Mouse (Mus musculus) CH12.LX (cell line): ENCODE results near the gene Gimap9. TPM values are rescaled to one million over a fixed set of nuclear protein-coding genes. Genes with fewer than 3 reads are reported as not detected.

ENCODE experiments used
- DNase-seq: peaks from one replicate; pipeline ENCODE4 v3.0.0-alpha.2; 2013; ENCODE audit errors: extremely low read depth
- H3K27ac ChIP-seq: 2 replicates; pipeline ENCODE4 v1.5.1; 2012; ENCODE audit warnings: low read depth, mild to moderate bottlenecking, control low read depth, moderate library complexity; ENCODE audit not compliant: insufficient read depth
- H3K27me3 ChIP-seq: replicated peaks from 2 replicates; pipeline ENCODE3; 2012; ENCODE audit warnings: inconsistent platforms
- H3K36me3 ChIP-seq, 2 experiments: replicated peaks in 1 of 2; 2 replicates each; pipeline versions ENCODE3 to v1.6.1; 2012; ENCODE audit warnings: inconsistent platforms in 1 of 2, low read length in 1 of 2, mild to moderate bottlenecking in 1 of 2, mixed read lengths in 1 of 2, moderate library complexity in 1 of 2; ENCODE audit not compliant: control insufficient read depth in 1 of 2, insufficient read depth in 1 of 2
- H3K4me1 ChIP-seq, 2 experiments: 2 replicates each; pipeline ENCODE4 v1.6.1; 2012; ENCODE audit warnings: inconsistent platforms in 1 of 2, moderate library complexity in 1 of 2; ENCODE audit not compliant: insufficient read depth in 2 of 2, control insufficient read depth in 1 of 2
- H3K4me2 ChIP-seq: 2 replicates; pipeline ENCODE4 v1.6.1; 2012; ENCODE audit warnings: low read depth, mild to moderate bottlenecking, control low read depth; ENCODE audit not compliant: poor library complexity, insufficient read depth, severe bottlenecking
- H3K4me3 ChIP-seq, 3 experiments: fragments of 150-350 bp in 1 of 3; sonication (generic) in 1 of 3; replicated peaks in 1 of 3; 2 replicates each; pipeline versions ENCODE3 to v1.5.1; 2011 to 2012; ENCODE audit warnings: low read depth in 2 of 3, low read length in 2 of 3, mild to moderate bottlenecking in 2 of 3, moderate library complexity in 2 of 3, control low read depth in 1 of 3, improper control_type of control experiment in 1 of 3, inconsistent platforms in 1 of 3, mixed read lengths in 1 of 3; ENCODE audit not compliant: poor library complexity in 1 of 3
- H3K79me2 ChIP-seq: replicated peaks from 2 replicates; pipeline ENCODE4 v1.6.1; 2012; ENCODE audit warnings: mild to moderate bottlenecking, moderate library complexity; ENCODE audit not compliant: control insufficient read depth, poor library complexity, insufficient read depth, severe bottlenecking; ENCODE audit errors: extremely low read depth
- H3K9ac ChIP-seq: 2 replicates; pipeline ENCODE4 v1.6.1; 2012; ENCODE audit warnings: low read depth, mild to moderate bottlenecking, control low read depth, moderate library complexity; ENCODE audit not compliant: insufficient read depth
- H3K9me3 ChIP-seq: replicated peaks from 2 replicates; pipeline ENCODE3; 2012; ENCODE audit warnings: low read length, inconsistent platforms, mixed read lengths
- BHLHE40 ChIP-seq: IDR thresholded peaks from 2 replicates; pipeline ENCODE4 v1.6.1; 2011; ENCODE audit warnings: mild to moderate bottlenecking, low read depth, low read length, improper control_type of control experiment
- CHD1 ChIP-seq: IDR thresholded peaks from 2 replicates; pipeline ENCODE4 v1.6.1; 2012; ENCODE audit warnings: low read depth, low read length, improper control_type of control experiment, inconsistent platforms
- CHD2 ChIP-seq: IDR thresholded peaks from 2 replicates; pipeline ENCODE4 v1.6.1; 2011; ENCODE audit warnings: low read length, improper control_type of control experiment
- ELF1 ChIP-seq: IDR thresholded peaks from 2 replicates; pipeline ENCODE4 v1.6.1; 2014; ENCODE audit warnings: low read depth, mild to moderate bottlenecking, inconsistent platforms, low read length, improper control_type of control experiment
- ETS1 ChIP-seq: conservative IDR thresholded peaks from 2 replicates; pipeline ENCODE4 v1.6.1; 2012; ENCODE audit warnings: low read depth, mild to moderate bottlenecking, inconsistent platforms, low read length, improper control_type of control experiment, moderate library complexity
- GABPA ChIP-seq: IDR thresholded peaks from 2 replicates; pipeline ENCODE4 v1.6.1; 2012; ENCODE audit warnings: low read depth, low read length, improper control_type of control experiment, inconsistent platforms; ENCODE audit not compliant: insufficient replicate concordance
- HCFC1 ChIP-seq: IDR thresholded peaks from 2 replicates; pipeline ENCODE4 v1.6.1; 2012; ENCODE audit warnings: low read depth, mild to moderate bottlenecking, inconsistent platforms, low read length, improper control_type of control experiment
- JUND ChIP-seq: conservative IDR thresholded peaks from 2 replicates; pipeline ENCODE4 v1.6.1; 2011; ENCODE audit warnings: low read depth, low read length, improper control_type of control experiment
- MAX ChIP-seq: IDR thresholded peaks from 2 replicates; pipeline ENCODE4 v1.6.1; 2011; ENCODE audit warnings: low read length, improper control_type of control experiment
- MXI1 ChIP-seq: IDR thresholded peaks from 2 replicates; pipeline ENCODE4 v1.6.1; 2011; ENCODE audit warnings: mild to moderate bottlenecking, low read depth, low read length, improper control_type of control experiment
- NRF1 ChIP-seq: IDR thresholded peaks from 2 replicates; pipeline ENCODE4 v1.6.1; 2014; ENCODE audit warnings: low read depth, mild to moderate bottlenecking, inconsistent platforms, low read length, improper control_type of control experiment, moderate library complexity
- POLR2A ChIP-seq: IDR thresholded peaks from 2 replicates; pipeline ENCODE4 v1.6.1; 2011; ENCODE audit warnings: low read depth, mild to moderate bottlenecking, improper control_type of control experiment, low read length
- RCOR1 ChIP-seq: conservative IDR thresholded peaks from 2 replicates; pipeline ENCODE4 v1.6.1; 2012; ENCODE audit warnings: low read depth, mild to moderate bottlenecking, inconsistent platforms, low read length, improper control_type of control experiment
- SMC3 ChIP-seq: IDR thresholded peaks from 2 replicates; pipeline ENCODE4 v1.6.1; 2011; ENCODE audit warnings: low read depth, low read length, improper control_type of control experiment
- TCF12 ChIP-seq: IDR thresholded peaks from 2 replicates; pipeline ENCODE4 v1.6.1; 2014; ENCODE audit warnings: low read depth, mild to moderate bottlenecking, inconsistent platforms, low read length, improper control_type of control experiment
- UBTF ChIP-seq: IDR thresholded peaks from 2 replicates; pipeline ENCODE4 v1.6.1; 2012; ENCODE audit warnings: low read depth, mild to moderate bottlenecking, inconsistent platforms, low read length, improper control_type of control experiment, moderate library complexity
- USF1 ChIP-seq: IDR thresholded peaks from 2 replicates; pipeline ENCODE4 v1.6.1; 2014; ENCODE audit warnings: low read depth, mild to moderate bottlenecking, inconsistent platforms, low read length, improper control_type of control experiment
- ZKSCAN1 ChIP-seq: IDR thresholded peaks from 2 replicates; pipeline ENCODE4 v1.6.1; 2012; ENCODE audit warnings: low read depth, inconsistent platforms, low read length, improper control_type of control experiment, borderline replicate concordance
- ZMIZ1 ChIP-seq: IDR thresholded peaks from 2 replicates; pipeline ENCODE4 v1.6.1; 2012; ENCODE audit warnings: low read depth, mild to moderate bottlenecking, inconsistent platforms, low read length, improper control_type of control experiment
- dilution Hi-C: fragments of 300-500 bp; cut with MboI; formaldehyde crosslinking; loops from 2 replicates; pipeline ENCODE4 v1.14.3; 2020; ENCODE audit warnings: low sequenced_read_pairs; ENCODE audit not compliant: extremely low pct_unique_long_range_greater_than_20kb, extremely low pct_ligation_motif_present
- in situ Hi-C: fragments of 300-500 bp; cut with MboI; formaldehyde crosslinking; loops from 3 replicates; pipeline ENCODE4 v1.14.3; 2019; ENCODE audit warnings: low sequenced_read_pairs, low pct_ligation_motif_present, low pct_unique_long_range_greater_than_20kb, mixed read lengths
- polyA plus RNA-seq: library from polyadenylated mRNA; unstranded; fragments of >175 nt; gene quantifications from 2 replicates; pipeline ENCODE4 v1.2.1, GENCODE M21; 2012; ENCODE audit warnings: low read depth; ENCODE audit not compliant: insufficient read length
- total RNA-seq, 2 experiments: library from RNA; depleted of rRNA; stranded (reverse); fragments of 300-350 nt in 1 of 2; fragments of >200 nt in 1 of 2; gene quantifications; 2 replicates each; pipeline ENCODE4 v1.2.3; 2012 to 2014

Gimap9 gene
- total and polyA plus RNA-seq, 3 experiments, result 31.0 to 75.1 (median 46.1) TPM

GRCm38 (mm10) chr6:48638553-48638952 is 37.4 kb upstream of the Gimap9 start:
- TF ChIP-seq ETS1 (no peak), POLR2A (no peak), MXI1 (no peak), NRF1 (no peak), CHD2 (no peak), ZKSCAN1 (no peak), HCFC1 (no peak), ELF1 (no peak), USF1 (no peak), TCF12 (no peak), RCOR1 (no peak), MAX (no peak), UBTF (no peak), CHD1 (no peak), BHLHE40 (no peak)
- Histone ChIP-seq H3K9ac (no peak overlapping the region), H3K4me2 (no peak overlapping the region), H3K4me3 (no peak overlapping the region), H3K27me3 (no peaks in the 10 kb centered on the region), H3K79me2 (no peaks in the 10 kb centered on the region), H3K27ac (no peak overlapping the region), H3K36me3 (no peaks in the 10 kb centered on the region), H3K9me3 (no peaks in the 10 kb centered on the region), H3K4me1 (peaks cover 0 to 16% of the 10 kb centered on the region in 2 experiments; a peak in 2 of 4 replicates)
- dilution Hi-C loops (loop anchor here (25.0 kb wide), 1 partner anchor 124 kb away; the partner anchor contains the start of gene Gimap3), in situ Hi-C loops (loop anchor here (25.0 kb wide), 1 partner anchor 324 kb away; the partner anchor contains the start of gene Doxl2)
- DNase-seq, result no peak

GRCm38 (mm10) chr6:48641391-48641790 is 34.5 kb upstream of the Gimap9 start:
- Histone ChIP-seq H3K27ac (no peak overlapping the region), H3K4me3 (no peak overlapping the region), H3K4me1 (peaks cover 11 to 26% of the 10 kb centered on the region in 2 experiments; a peak in 3 of 4 replicates), H3K9me3 (no peaks in the 10 kb centered on the region), H3K4me2 (no peak overlapping the region), H3K9ac (no peak overlapping the region), H3K27me3 (no peaks in the 10 kb centered on the region), H3K79me2 (no peaks in the 10 kb centered on the region), H3K36me3 (no peaks in the 10 kb centered on the region)
- TF ChIP-seq JUND, result no peak
- TF ChIP-seq ZMIZ1, result no peak
- no peak for TF ChIP-seq SMC3
- no peak for TF ChIP-seq ETS1
- TF ChIP-seq MAX, result no peak
- TF ChIP-seq GABPA, result no peak
- DNase-seq, result no peak
- dilution Hi-C loops, result loop anchor here (25.0 kb wide), 1 partner anchor 121 kb away; the partner anchor contains the start of gene Gimap3
- in situ Hi-C loops, result loop anchor here (10.0 to 25.0 kb wide), 2 partner anchors 213 to 321 kb away; partner anchors contain the start of gene Doxl2
